Mouse (Mus musculus) stomach, postnatal 0 days (tissue): ENCODE results near the gene Slc38a7. TPM values are rescaled to one million over a fixed set of nuclear protein-coding genes. Genes with fewer than 3 reads are reported as not detected.
"Not testable (repeated sequence)": the region's sequence is repeated elsewhere in the genome, so short reads cannot be mapped to it uniquely, and the experiment has no call there.

Source experiments
- ATAC-seq: fragments of 200-750 bp; cut with Nextera tagmentation; 2 replicates; pipeline ENCODE4 v1.8.0; 2017; ENCODE audit not compliant: low FRiP score, low TSS enrichment
- DNase-seq: peaks from one replicate; pipeline ENCODE4 v3.0.0-alpha.2; 2016; ENCODE audit warnings: low spot score
- H3K27ac ChIP-seq: fragments of 300-500 bp; sonication (generic); replicated peaks from 2 replicates; pipeline ENCODE4 v1.5.1; 2014; ENCODE audit warnings: mild to moderate bottlenecking, control low read depth
- H3K27me3 ChIP-seq: fragments of 300-500 bp; sonication (generic); 2 replicates; pipeline ENCODE4 v1.6.1; 2014; ENCODE audit warnings: low read length; ENCODE audit not compliant: control insufficient read depth, insufficient read depth
- H3K36me3 ChIP-seq: fragments of 300-500 bp; sonication (generic); 2 replicates; pipeline ENCODE4 v1.6.1; 2014; ENCODE audit warnings: low read length, mixed read lengths; ENCODE audit not compliant: control insufficient read depth, insufficient read depth
- H3K4me1 ChIP-seq: fragments of 300-500 bp; sonication (generic); replicated peaks from 2 replicates; pipeline ENCODE4 v1.6.1; 2014; ENCODE audit warnings: antibody characterized with exemption; ENCODE audit not compliant: control insufficient read depth, insufficient read depth
- H3K4me2 ChIP-seq: fragments of 300-500 bp; sonication (generic); replicated peaks from 2 replicates; pipeline ENCODE4 v1.6.1; 2014; ENCODE audit warnings: low read depth, mild to moderate bottlenecking, control low read depth, moderate library complexity
- H3K4me3 ChIP-seq: fragments of 300-500 bp; sonication (generic); 2 replicates; pipeline ENCODE4 v1.5.1; 2014; ENCODE audit warnings: low read depth, low read length, control low read depth
- H3K9ac ChIP-seq: fragments of 300-500 bp; sonication (generic); 2 replicates; pipeline ENCODE4 v1.6.1; 2014; ENCODE audit warnings: mild to moderate bottlenecking, low read length, control low read depth, mixed read lengths
- H3K9me3 ChIP-seq: fragments of 300-500 bp; sonication (generic); 2 replicates; pipeline ENCODE4 v1.6.1; 2016; ENCODE audit warnings: low read length; ENCODE audit not compliant: control insufficient read depth
- CTCF ChIP-seq: IDR thresholded peaks from 2 replicates; pipeline ENCODE4 v1.5.1; 2016; ENCODE audit warnings: antibody characterized with exemption, low read depth, mild to moderate bottlenecking, moderate library complexity
- EP300 ChIP-seq: optimal IDR thresholded peaks from 2 replicates; pipeline ENCODE3; 2016; ENCODE audit warnings: antibody characterized with exemption
- WGBS: fragments of 180-500 bp; shearing (Covaris S2); extraction: QIAGEN DNeasy Blood & Tissue Kit; methylation state at CpG from one replicate; pipeline ENCODE4 v1.1.7; 2014; 5-methylcytosine and 5-hydroxymethylcytosine counted together
- polyA plus RNA-seq: library from polyadenylated mRNA; unstranded; fragments of >200 nt; fragmentation: Nextera tagmentation; extraction: Ambion mirVana; gene quantifications from 2 replicates; pipeline ENCODE4 v1.2.1, GENCODE M21; 2015

Gene Slc38a7
- polyA plus RNA-seq, 1 experiment from 2014 or later = 9.5 TPM

GRCm38 (mm10) chr8:95801476-95802064, 51.8 kb downstream of the Slc38a7 start:
- DNase-seq (no peak), ATAC-seq (no peak)
- 96% methylated on average over 1 of the region's 1 CpGs for WGBS
- TF ChIP-seq EP300 = no peak
- no peak for TF ChIP-seq CTCF
- no peak overlapping the region for H3K27ac ChIP-seq
- no peaks in the 10 kb centered on the region for H3K27me3 ChIP-seq
- no peaks in the 10 kb centered on the region for H3K4me1 ChIP-seq
- no peak overlapping the region for H3K4me3 ChIP-seq
- peaks cover 3% of the 10 kb centered on the region; the same call in 1 of the 2 replicates for H3K36me3 ChIP-seq
- no peak overlapping the region for H3K4me2 ChIP-seq
- no peak overlapping the region for H3K9ac ChIP-seq
- no peaks in the 10 kb centered on the region for H3K9me3 ChIP-seq

GRCm38 (mm10) chr8:95800353-95800752, 53.0 kb downstream of the Slc38a7 start:
- ATAC-seq (no peak), DNase-seq (no peak)
- Histone ChIP-seq H3K9ac (no peak overlapping the region), H3K36me3 (peaks cover 3% of the 10 kb centered on the region; the same call in 1 of the 2 replicates), H3K27ac (no peak overlapping the region), H3K4me2 (no peak overlapping the region), H3K4me1 (no peaks in the 10 kb centered on the region), H3K4me3 (no peak overlapping the region), H3K9me3 (no peaks in the 10 kb centered on the region), H3K27me3 (no peaks in the 10 kb centered on the region)
- 73% methylated on average over 3 of the region's 3 CpGs for WGBS
- TF ChIP-seq EP300 = no peak
- TF ChIP-seq CTCF = no peak

DNA sequence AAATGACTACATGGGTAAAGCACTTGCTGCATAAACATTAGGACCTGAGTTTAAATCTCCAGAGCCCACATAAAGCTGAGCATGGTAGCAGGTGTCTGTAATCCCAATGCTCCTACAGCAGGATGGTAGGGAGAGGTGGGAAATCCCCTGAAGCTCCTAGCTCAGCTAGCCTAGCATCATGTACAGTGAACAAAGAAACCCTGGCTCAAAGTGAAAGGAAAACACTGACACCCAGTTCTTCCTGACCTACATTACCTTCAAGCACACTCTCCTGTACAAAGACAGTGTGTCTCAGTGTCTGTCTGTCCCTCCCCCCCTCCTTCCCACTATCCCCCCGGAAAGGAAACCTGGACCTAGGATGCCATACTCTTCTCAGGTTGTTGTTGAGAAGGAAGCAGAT, 53.4 kb downstream of the Slc38a7 start:
- DNase-seq (no peak), ATAC-seq (no peak)
- Histone ChIP-seq H3K27ac (no peak overlapping the region), H3K4me3 (no peak overlapping the region), H3K9ac (no peak overlapping the region), H3K4me1 (no peaks in the 10 kb centered on the region), H3K36me3 (peaks cover 3% of the 10 kb centered on the region; the same call in 1 of the 2 replicates), H3K4me2 (no peak overlapping the region), H3K9me3 (no peaks in the 10 kb centered on the region), H3K27me3 (no peaks in the 10 kb centered on the region)
- 94% methylated on average over 1 of the region's 1 CpGs for WGBS
- TF ChIP-seq CTCF (no peak), EP300 (no peak)

DNA sequence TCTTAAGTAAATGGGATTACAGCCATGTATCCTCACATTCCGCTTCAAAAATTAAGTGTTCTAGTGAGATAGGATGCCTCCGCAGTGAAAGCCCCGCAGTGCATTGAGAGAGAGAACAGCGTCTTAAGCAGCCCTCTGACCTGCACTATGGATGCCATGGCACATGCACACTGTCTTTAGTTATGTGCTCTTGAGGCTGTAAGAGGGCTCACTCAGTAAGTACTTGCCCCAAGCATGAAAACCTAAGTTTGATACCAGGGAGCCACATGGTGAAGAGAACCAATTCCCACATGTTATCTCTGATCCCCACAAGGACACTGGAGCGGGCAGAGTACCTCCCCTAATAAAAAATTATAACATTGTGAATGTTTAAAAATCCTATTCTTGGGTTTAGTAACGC, 54.2 kb downstream of the Slc38a7 start:
- H3K4me1 ChIP-seq = no peaks in the 10 kb centered on the region
- 88% methylated on average over 6 of the region's 6 CpGs for whole genome bisulfite sequencing

DNA sequence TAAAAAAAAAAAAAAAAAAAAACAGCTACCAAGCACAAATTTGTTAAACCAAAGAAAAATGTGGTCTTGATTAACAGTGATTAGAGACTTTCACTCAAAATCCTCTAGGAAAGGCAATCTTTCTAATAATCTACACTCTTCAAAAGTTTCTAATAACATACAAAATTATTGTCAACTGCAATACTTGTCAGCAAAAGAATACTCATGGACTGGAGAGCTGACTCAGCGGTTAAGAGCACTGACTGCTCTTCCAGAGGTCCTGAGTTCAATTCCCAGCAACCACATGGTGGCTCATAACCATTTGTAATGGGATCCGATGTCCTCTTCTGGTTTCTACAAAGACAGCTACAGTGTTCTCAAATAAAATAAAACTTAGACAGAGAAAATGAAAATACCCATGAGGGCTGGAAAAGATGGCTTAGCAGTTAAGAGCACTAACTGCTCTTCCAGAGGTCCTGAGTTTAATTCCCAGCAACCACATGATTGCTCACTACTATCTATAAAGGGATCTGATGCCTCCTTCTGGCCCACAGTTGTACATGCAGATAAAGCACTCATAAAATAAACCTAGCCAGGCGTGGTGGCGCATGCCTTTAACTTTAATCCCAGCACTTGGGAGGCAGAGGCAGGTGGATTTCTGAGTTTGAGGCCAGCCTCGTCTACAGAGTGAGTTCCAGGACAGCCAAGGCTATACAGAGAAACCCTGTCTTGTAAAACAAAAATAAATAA, 57.8 kb downstream of the Slc38a7 start:
- H3K36me3 ChIP-seq, H3K9me3 ChIP-seq, H3K4me1 ChIP-seq, H3K27ac ChIP-seq, H3K9ac ChIP-seq, H3K27me3 ChIP-seq, H3K4me3 ChIP-seq, DNase-seq, H3K4me2 ChIP-seq, ATAC-seq: not testable (repeated sequence)
- 93% methylated on average over 5 of the region's 5 CpGs for WGBS

More for the DNA sequence above, 54.2 kb downstream of the Slc38a7 start:
- H3K9me3 ChIP-seq = no peaks in the 10 kb centered on the region
- no peak overlapping the region for H3K4me3 ChIP-seq
- ATAC-seq (no peak), DNase-seq (no peak)
- TF ChIP-seq EP300 = no peak
- H3K9ac ChIP-seq = no peak overlapping the region
- H3K4me2 ChIP-seq = no peak overlapping the region
- H3K27me3 ChIP-seq = no peaks in the 10 kb centered on the region
- peaks cover 3% of the 10 kb centered on the region; the same call in 1 of the 2 replicates for H3K36me3 ChIP-seq
- no peak overlapping the region for H3K27ac ChIP-seq

Other genes starting within 250 kb of the Slc38a7 start
- 4.7 and 5.0 TPM in 2 replicates for gene Gins3, start 220.1 kb downstream of the Slc38a7 start, polyA plus RNA-seq
- 17.1 and 17.9 TPM in 2 replicates for gene Ndrg4, start 176.6 kb downstream of the Slc38a7 start, polyA plus RNA-seq
- gene Setd6, start 137.7 kb downstream of the Slc38a7 start, polyA plus RNA-seq = 19.9 and 23.7 TPM in 2 replicates
- gene Cnot1, start 46.1 kb downstream of the Slc38a7 start, polyA plus RNA-seq = 17.4 and 18.0 TPM in 2 replicates
- 308 and 333 TPM in 2 replicates for gene Sap18b, start 28.2 kb downstream of the Slc38a7 start, polyA plus RNA-seq
- gene Got2, start 35.0 kb upstream of the Slc38a7 start, polyA plus RNA-seq = 95.8 and 101 TPM in 2 replicates